ENCODE assay signal across 8 mouse cellular contexts in genomic region chr7:39551976-39552891, GRCm38 (mm10). TPM values are rescaled to one million over a fixed set of nuclear protein-coding genes. Genes with fewer than 3 reads are reported as not detected.
DNase-seq lines count a peak whose midpoint lies in the region; ATAC-seq and TF ChIP-seq lines count a peak whose summit lies in the region.

No protein-coding gene starts in this region.

- peak overlapping the region; percentile 65 for H3K4me3 ChIP-seq in hindbrain, embryonic 13.5 days

- in situ Hi-C loops in Patski (cut with MboI; ENCODE audit: low pct_unique_long_range_greater_than_20kb), result loop anchor here (10.0 kb wide), 1 partner anchor 107 kb away; no protein-coding TSS in a partner anchor

- H3K9me3 ChIP-seq in hindbrain, embryonic 13.5 days, result no peaks in the 10 kb centered on the region

- DNase-seq in Patski (ENCODE audit: low read depth, low spot score), result peak; percentile 66
- DNase-seq in cerebellum, postnatal 14 days, result peak; percentile 96 to 97
- DNase-seq in frontal cortex, postnatal 14 days (ENCODE audit: low spot score in 2 of 2), result peak; percentile 95
- peak; percentile 82 to 96 for DNase-seq in layer of hippocampus, postnatal 25 days (ENCODE audit: extremely low spot score in 1 of 2, low spot score in 1 of 2)
- DNase-seq in lung, postnatal 25 days (ENCODE audit: low spot score), result peak; percentile 96
- peak; percentile 95 for DNase-seq in retina, embryonic 14.5 days (ENCODE audit: low spot score)
- DNase-seq in thymus, postnatal 4 days, result peak; percentile 94

- POLR2A ChIA-PET in Patski (lab: Charles Lee), result interaction anchor here (0.8 kb wide), 1 partner anchor 8 kb away, joined by 3 read pairs; no protein-coding TSS in a partner anchor

- 3% methylated on average over 52 of the region's 52 CpGs for WGBS in hindbrain, embryonic 13.5 days

- peaks cover 18% of the 10 kb centered on the region for H3K4me1 ChIP-seq in hindbrain, embryonic 13.5 days (replicated peaks)

- no peak for TF ChIP-seq CTCF in Patski (IDR thresholded peaks at IDR 0.05)

- H3K27ac ChIP-seq in hindbrain, embryonic 13.5 days, result peak overlapping the region; percentile 97

- peak overlapping the region; percentile 83 for H3K9ac ChIP-seq in hindbrain, embryonic 13.5 days

- CTCF ChIA-PET in Patski (lab: Charles Lee), result interaction anchor here (1.0 kb wide), 1 partner anchor 8 kb away, joined by 3 read pairs; no protein-coding TSS in a partner anchor

- H3K36me3 ChIP-seq in hindbrain, embryonic 13.5 days, result peaks cover 12% of the 10 kb centered on the region

- no peaks in the 10 kb centered on the region for H3K27me3 ChIP-seq in Patski
- H3K27me3 ChIP-seq in hindbrain, embryonic 13.5 days, result no peaks in the 10 kb centered on the region

- ATAC-seq in Patski, result peak; percentile 100
- ATAC-seq in hindbrain, embryonic 13.5 days (ENCODE audit: low FRiP score), result peak; percentile 100

- peak overlapping the region; percentile 63 for H3K4me2 ChIP-seq in hindbrain, embryonic 13.5 days

RNA-seq across cellular contexts. Expression of gene Zfp619, which starts 34.7 kb away (rescaled TPM):
- polyA plus RNA-seq in Patski (2021), result 1.5 TPM
- polyA plus RNA-seq in hindbrain, embryonic 13.5 days (2015; fragmentation: Nextera tagmentation; extraction: Ambion mirVana), result 2.9 and 3.4 TPM in 2 replicates
- total RNA-seq in layer of hippocampus, postnatal 25 days (2021), result 1 to 10 TPM; 3.8 to 4.0 TPM

Comparison
In these comparisons a context has a peak if more than half of its experiments do, and no peak if none do; other contexts are left out.
1. Peak in every context shown above with its lines: DNase-seq, ATAC-seq, H3K4me3 ChIP-seq and H3K27ac ChIP-seq.